Mouse (Mus musculus): ENCODE data around the gene Hist2h3c1. TPM values are rescaled to one million over a fixed set of nuclear protein-coding genes. Genes with fewer than 3 reads are reported as not detected.

The Hist2h3c1 gene
- total and polyA plus RNA-seq, 3 experiments: not detected

DNA sequence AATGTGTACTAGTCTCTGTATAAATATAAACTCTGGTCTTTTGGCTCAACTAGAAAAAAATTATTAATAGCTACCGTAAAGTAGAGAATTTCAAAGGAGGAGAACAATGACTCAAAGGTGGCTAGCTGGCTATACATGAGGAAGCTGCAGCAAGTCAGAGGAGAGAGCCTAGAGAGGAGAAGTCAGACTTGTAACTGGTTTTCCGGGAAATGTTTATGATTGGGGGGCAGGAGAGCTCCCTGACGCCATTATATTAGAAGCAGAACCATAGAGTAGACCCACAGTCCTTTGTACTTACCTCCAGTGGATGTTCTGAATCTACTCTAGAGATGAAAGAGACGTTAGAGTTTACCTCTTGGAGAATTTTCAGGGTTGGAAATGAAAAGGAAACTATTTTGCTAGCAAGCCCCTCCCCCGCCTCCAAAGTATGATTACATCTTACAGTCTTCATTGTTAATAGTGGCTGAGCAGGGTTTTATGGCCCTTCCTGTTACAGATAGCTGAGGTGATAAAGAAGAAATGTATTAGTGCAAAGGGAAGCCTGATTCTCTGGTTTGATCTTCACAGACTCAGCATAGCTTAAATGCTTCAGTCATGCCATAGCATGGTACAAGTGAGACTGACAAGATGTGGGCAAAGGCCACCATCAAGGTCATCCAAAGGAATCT, 9.6 kb downstream of the Hist2h3c1 start:
- no peak for DNase-seq
- Histone ChIP-seq H3K36me3 (ENCODE audit: control insufficient read depth, insufficient read depth, low read length) (no peaks in the 10 kb centered on the region; the same call in 1 of the 2 replicates), H3K79me2 (replicated peaks; ENCODE audit: control insufficient read depth, insufficient read depth, low read length) (no peaks in the 10 kb centered on the region), H3K27ac (no peak overlapping the region), H3K9ac (ENCODE audit: low read depth, low read length) (no peak overlapping the region), H3K4me1 (ENCODE audit: control insufficient read depth, insufficient read depth, low read length) (peaks cover 2% of the 10 kb centered on the region; the same call in 1 of the 2 replicates), H3K4me3 (no peak overlapping the region), H3K27me3 (ENCODE audit: control insufficient read depth, insufficient read depth, low read length) (no peaks in the 10 kb centered on the region)
- intact Hi-C loops (cut with DNase I): no loop called here
- WGBS: 49% methylated on average over 5 of the region's 5 CpGs
- TF ChIP-seq POLR2A (IDR thresholded peaks at IDR 0.05; ENCODE audit: insufficient read depth, low read depth, low read length): no peak

DNA sequence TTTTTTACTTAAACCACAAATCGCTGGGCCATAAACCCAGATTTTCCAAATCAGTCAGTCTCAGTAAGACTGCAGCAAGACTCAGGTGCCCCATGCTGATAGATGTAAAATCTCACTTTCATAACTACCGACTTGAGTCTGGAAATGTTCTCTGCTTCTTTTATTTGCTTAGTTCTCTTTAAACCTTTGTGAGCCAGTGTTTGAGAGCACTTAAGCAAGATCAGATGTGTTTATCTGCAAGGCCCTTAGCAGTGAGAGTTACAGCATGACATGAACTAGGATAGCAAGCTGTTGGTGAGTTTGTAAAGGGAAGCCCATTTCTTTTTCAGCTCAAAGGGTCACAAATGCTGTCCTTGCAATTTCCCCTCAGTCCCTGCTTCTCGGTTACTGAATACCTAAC, 10.7 kb downstream of the Hist2h3c1 start:
- Histone ChIP-seq H3K79me2 (replicated peaks; ENCODE audit: control insufficient read depth, insufficient read depth, low read length) (no peaks in the 10 kb centered on the region), H3K27me3 (ENCODE audit: control insufficient read depth, insufficient read depth, low read length) (no peaks in the 10 kb centered on the region), H3K27ac (no peak overlapping the region), H3K36me3 (ENCODE audit: control insufficient read depth, insufficient read depth, low read length) (peaks cover 3% of the 10 kb centered on the region; the same call in 1 of the 2 replicates), H3K9ac (ENCODE audit: low read depth, low read length) (no peak overlapping the region), H3K4me1 (ENCODE audit: control insufficient read depth, insufficient read depth, low read length) (peaks cover 7% of the 10 kb centered on the region), H3K4me3 (no peak overlapping the region)
- DNase-seq: no peak
- intact Hi-C loops (cut with DNase I): no loop called here
- TF ChIP-seq CTCF (IDR thresholded peaks at IDR 0.05) (no peak), POLR2A (IDR thresholded peaks at IDR 0.05; ENCODE audit: insufficient read depth, low read depth, low read length) (no peak), EP300 (IDR thresholded peaks at IDR 0.05; ENCODE audit: insufficient read depth, low read depth, low read length) (no peak)
- WGBS: 82% methylated on average over 3 of the region's 3 CpGs

DNA sequence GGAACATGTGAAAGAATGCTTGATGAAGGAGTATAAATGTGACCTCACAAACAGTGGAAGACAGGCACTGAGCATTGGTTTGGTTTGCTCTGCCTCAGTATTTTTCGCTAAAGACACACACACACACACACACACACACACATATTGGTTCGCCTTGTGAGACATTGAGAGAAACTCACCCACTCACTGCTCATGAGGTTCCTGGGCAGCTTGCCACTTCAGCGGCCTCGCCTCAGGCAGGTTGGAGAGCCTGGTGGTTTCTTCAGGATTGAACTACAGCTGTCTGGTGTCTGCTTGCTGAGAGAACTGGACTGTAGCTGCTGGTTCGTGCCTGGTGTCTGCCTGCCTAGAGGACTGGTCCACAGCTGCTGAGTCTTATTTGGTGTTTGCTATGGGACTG, 13.7 kb downstream of the Hist2h3c1 start:
- intact Hi-C loops (cut with DNase I): no loop called here
- H3K9ac ChIP-seq (ENCODE audit: low read depth, low read length): no peak overlapping the region
- no peak overlapping the region for H3K27ac ChIP-seq
- TF ChIP-seq POLR2A (IDR thresholded peaks at IDR 0.05; ENCODE audit: insufficient read depth, low read depth, low read length) (no peak), EP300 (IDR thresholded peaks at IDR 0.05; ENCODE audit: insufficient read depth, low read depth, low read length) (no peak), CTCF (IDR thresholded peaks at IDR 0.05) (no peak)
- peaks cover 10% of the 10 kb centered on the region for H3K4me1 ChIP-seq (ENCODE audit: control insufficient read depth, insufficient read depth, low read length)
- DNase-seq: no peak
- no peaks in the 10 kb centered on the region for H3K79me2 ChIP-seq (replicated peaks; ENCODE audit: control insufficient read depth, insufficient read depth, low read length)
- no peak overlapping the region for H3K4me3 ChIP-seq
- peaks cover 3% of the 10 kb centered on the region; the same call in 1 of the 2 replicates for H3K36me3 ChIP-seq (ENCODE audit: control insufficient read depth, insufficient read depth, low read length)
- WGBS: 88% methylated on average over 5 of the region's 5 CpGs
- no peaks in the 10 kb centered on the region for H3K27me3 ChIP-seq (ENCODE audit: control insufficient read depth, insufficient read depth, low read length)

DNA sequence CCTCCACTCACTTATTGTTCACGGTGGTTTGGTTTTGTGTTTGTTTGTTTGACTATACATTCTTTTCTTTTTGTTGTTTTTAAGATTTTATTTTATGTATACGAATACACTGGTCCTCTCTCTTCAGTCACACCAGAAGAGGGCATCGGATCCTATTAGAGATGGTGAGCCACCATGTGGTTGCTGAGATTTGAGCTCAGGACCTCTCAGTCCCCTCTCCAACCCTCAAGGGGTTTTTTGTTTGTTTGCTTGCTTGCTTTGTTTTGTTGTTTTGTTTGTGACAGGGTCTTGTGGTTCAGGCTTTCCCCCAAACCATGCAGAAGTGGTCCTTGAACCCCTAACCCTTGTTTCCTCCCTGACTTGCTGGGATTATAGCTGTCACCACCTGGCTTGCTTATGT, 15.1 kb downstream of the Hist2h3c1 start:
- intact Hi-C loops (cut with DNase I): loop anchor here (2.0 kb wide), 1 partner anchor 19 kb away; no protein-coding TSS in a partner anchor
- H3K36me3 ChIP-seq (ENCODE audit: control insufficient read depth, insufficient read depth, low read length): peaks cover 3% of the 10 kb centered on the region; the same call in 1 of the 2 replicates

DNA sequence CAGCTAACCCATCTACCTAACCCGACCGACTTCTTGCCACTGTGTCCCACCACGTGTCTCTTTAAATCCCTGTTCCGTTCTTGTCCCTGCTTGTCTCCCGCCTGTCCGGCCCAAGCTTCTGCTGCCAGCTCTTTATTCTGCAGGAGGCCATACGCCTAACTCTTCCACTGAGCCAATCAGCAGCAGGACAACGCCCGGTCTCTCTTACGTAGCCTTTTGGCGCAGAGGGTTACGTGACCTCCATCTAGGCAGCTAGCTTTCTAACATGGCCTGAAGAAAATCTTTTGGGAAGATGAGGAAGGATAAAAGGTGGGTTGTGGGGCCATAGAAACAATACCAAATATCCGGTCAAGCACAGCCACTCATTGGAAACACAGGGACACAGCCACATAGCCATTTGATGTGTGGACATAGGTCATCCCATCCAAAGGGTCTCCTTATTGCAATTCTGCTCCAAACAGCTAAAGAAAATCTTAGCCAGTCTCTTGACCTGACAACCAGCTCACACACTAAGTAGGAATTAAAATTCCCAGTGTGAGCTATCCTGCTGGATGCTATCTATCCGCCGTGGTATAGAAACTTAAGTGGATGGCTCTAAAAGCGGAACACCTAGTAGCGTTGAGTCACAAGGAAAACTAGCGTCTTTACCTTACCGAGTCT, 15.9 kb downstream of the Hist2h3c1 start:
- H3K36me3 ChIP-seq (ENCODE audit: control insufficient read depth, insufficient read depth, low read length): peaks cover 3% of the 10 kb centered on the region; the same call in 1 of the 2 replicates
- peak overlapping the region; percentile 98 for H3K27ac ChIP-seq
- intact Hi-C loops (cut with DNase I): loop anchor here (2.0 kb wide), 1 partner anchor 20 kb away; no protein-coding TSS in a partner anchor
- H3K4me1 ChIP-seq (ENCODE audit: control insufficient read depth, insufficient read depth, low read length): peaks cover 8% of the 10 kb centered on the region
- H3K79me2 ChIP-seq (replicated peaks; ENCODE audit: control insufficient read depth, insufficient read depth, low read length): no peaks in the 10 kb centered on the region
- no peaks in the 10 kb centered on the region for H3K27me3 ChIP-seq (ENCODE audit: control insufficient read depth, insufficient read depth, low read length)
- TF ChIP-seq CTCF (IDR thresholded peaks at IDR 0.05) (no peak), POLR2A (IDR thresholded peaks at IDR 0.05; ENCODE audit: insufficient read depth, low read depth, low read length) (peak; percentile 89), EP300 (IDR thresholded peaks at IDR 0.05; ENCODE audit: insufficient read depth, low read depth, low read length) (peak; percentile 87; the same call in 1 of the 2 replicates)
- peak overlapping the region; percentile 88 for H3K9ac ChIP-seq (ENCODE audit: low read depth, low read length)
- H3K4me3 ChIP-seq: peak overlapping the region; percentile 80
- WGBS: 2% methylated on average over 19 of the region's 19 CpGs
- DNase-seq: peak; percentile 86 to 92

More for the DNA sequence above, 15.1 kb downstream of the Hist2h3c1 start:
- peak; percentile 14; the same call in 1 of the 2 replicates for TF ChIP-seq CTCF (IDR thresholded peaks at IDR 0.05)
- TF ChIP-seq POLR2A (IDR thresholded peaks at IDR 0.05; ENCODE audit: insufficient read depth, low read depth, low read length): no peak
- WGBS: 54% methylated on average over 3 of the region's 3 CpGs
- Histone ChIP-seq H3K27ac (peak overlapping the region; percentile 98), H3K27me3 (ENCODE audit: control insufficient read depth, insufficient read depth, low read length) (no peaks in the 10 kb centered on the region), H3K4me1 (ENCODE audit: control insufficient read depth, insufficient read depth, low read length) (peaks cover 8% of the 10 kb centered on the region), H3K79me2 (replicated peaks; ENCODE audit: control insufficient read depth, insufficient read depth, low read length) (no peaks in the 10 kb centered on the region), H3K9ac (ENCODE audit: low read depth, low read length) (peak overlapping the region; percentile 82), H3K4me3 (peak overlapping the region; percentile 80)
- no peak for DNase-seq
